Mouse (Mus musculus): ENCODE measurements around the gene Olfr1495. TPM values are rescaled to one million over a fixed set of nuclear protein-coding genes. Genes with fewer than 3 reads are reported as not detected.

The Olfr1495 gene
- not detected for total RNA-seq (2023)

DNA sequence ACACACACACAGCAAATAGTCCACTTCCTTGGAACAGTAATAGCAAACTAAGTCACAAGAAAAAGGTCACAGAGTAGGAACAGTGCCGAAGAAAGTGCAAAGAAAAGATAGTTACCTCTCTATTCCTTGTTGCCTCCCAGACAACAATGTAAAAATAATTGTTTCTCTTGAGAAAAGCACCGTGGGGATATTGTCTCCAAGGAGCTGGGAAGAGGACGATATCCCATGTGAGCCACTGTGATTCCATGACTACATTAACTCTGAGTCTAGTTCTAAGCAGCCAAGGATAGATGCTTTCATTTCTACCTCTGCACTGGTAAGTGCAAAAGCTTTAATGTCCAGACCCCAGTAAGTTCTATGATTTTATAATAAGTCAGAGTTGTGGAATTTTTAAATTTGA, at the start of gene Olfr1495:
Gene Olfr1495, plus strand, starts transcription at position 301 of the 400 bp plus-strand sequence.

DNA sequence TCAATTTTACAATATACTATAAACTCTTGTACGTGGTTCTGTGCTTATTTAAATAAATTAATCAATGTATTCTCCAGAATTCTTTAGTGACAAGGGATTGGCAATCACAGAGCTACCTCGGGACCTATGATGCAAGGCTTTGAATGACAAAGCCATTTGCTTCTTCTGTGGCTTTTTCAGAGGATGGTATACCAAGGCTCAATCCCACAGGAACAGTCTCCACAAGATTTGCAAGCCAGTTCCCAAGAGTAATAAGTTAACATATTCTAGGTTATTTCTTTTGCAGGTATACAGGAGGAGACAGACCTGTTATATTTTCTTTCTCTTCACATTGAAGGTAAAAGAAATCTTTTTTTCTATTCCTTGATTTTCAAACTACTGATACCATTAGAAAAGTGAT, 41.4 kb upstream of the Olfr1495 start, which contains the start of gene Olfr1493-ps1:
Gene Olfr1493-ps1, plus strand, starts transcription at position 301 of the 400 bp plus-strand sequence.

DNA sequence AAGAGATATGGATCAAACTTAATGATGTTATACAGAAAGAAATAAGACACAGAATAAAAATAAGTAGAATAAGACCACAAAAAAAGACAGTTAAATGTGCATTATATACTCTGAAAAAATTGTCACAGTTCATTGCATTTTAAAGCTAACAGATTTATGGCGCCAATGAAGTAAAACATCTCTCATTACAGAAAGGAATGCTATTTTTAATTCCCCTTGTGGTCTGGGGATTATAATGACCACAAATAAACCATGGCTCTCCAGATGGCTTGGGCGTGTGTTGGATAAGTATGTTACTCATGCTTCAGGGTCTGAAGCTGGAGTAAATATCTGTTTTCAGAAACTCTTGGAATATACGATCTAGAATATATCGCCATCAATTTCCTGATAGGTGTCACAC, 25.0 kb upstream of the Olfr1495 start, which contains the start of gene Olfr1494:
Gene Olfr1494, plus strand, starts transcription at position 301 of the 400 bp plus-strand sequence.

DNA sequence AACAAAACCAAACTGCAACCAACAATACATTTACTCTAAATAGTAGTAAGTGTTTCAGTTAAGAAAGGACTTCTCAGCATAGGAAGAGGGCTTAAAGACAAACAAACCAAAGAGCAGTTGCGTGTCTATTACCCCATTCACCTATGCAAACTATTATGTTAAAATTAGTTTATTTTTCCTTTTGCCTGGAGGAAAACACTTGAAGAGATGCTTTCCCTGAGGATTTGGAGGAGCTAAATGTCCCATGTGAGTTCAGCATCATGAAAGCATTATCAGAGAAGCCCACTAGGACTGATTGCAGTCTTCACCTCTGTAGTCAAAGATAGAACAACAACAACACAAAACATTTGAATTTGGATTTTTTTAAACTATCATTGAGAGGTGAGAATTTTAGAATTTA, 13.2 kb downstream of the Olfr1495 start, which contains the start of gene Olfr1496:
Gene Olfr1496, plus strand, starts transcription at position 301 of the 400 bp plus-strand sequence.

DNA sequence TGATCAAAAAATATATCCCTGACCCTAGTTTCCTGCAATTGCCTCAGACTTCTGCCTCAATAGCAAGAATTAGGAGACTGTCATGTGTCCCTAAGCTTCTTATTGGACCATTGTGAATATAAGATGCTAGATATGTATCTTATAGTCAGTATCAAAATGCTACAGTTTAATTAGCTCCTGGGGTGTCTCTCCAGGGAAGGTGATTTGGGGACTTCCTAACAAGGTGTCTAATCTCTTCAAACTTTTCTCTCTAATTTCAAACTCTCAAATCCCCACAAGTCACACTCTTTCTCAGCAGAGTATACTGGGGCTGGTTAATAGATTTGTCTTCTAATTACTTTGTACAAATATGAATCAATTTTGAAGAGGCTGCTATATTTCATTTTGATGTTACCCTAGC, 33.7 kb downstream of the Olfr1495 start, which contains the start of gene Olfr1497:
Gene Olfr1497, minus strand, starts transcription at position 101 of the 400 bp plus-strand sequence.

DNA sequence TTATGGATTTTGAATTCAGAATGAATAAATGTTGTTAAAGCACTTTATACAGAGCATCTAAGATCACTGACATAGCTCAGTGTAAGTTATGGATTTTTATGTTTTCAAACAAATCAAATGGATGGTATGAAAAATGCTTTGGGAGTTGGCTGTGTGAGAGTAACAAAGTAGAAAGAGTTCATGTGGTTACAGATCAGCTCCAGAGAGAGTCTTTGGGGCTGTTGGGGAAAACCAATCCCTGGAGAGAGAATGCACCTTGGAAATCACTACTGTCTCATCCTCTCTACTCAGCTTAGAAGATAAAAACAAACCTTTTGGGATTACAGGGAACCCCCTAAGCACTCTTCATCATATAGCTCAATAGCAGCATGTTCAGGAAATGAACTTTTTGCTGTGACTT, 54.9 kb downstream of the Olfr1495 start, which contains the start of gene Olfr1499:
Gene Olfr1499, minus strand, starts transcription at position 101 of the 400 bp plus-strand sequence.

Other genes starting within 250 kb of the Olfr1495 start
- gene Olfr1480, start 236.7 kb upstream of the Olfr1495 start, total RNA-seq (2023) = not detected
- not detected for gene Olfr1484, start 181.1 kb upstream of the Olfr1495 start, total RNA-seq (2023)
- not detected for gene Olfr1487, start 147.2 kb upstream of the Olfr1495 start, total RNA-seq (2023)
- not detected for gene Olfr1489, start 133.0 kb upstream of the Olfr1495 start, total RNA-seq (2023)
- gene Olfr1490, start 113.5 kb upstream of the Olfr1495 start, total RNA-seq (2023) = not detected
- not detected for gene Olfr1491, start 67.3 kb upstream of the Olfr1495 start, total RNA-seq (2023)
- gene Olfr1493-ps1, start 41.3 kb upstream of the Olfr1495 start, total RNA-seq (2023) = not detected
- gene Olfr1494, start 24.9 kb upstream of the Olfr1495 start, total RNA-seq (2023) = not detected
- not detected for gene Olfr1496, start 13.3 kb downstream of the Olfr1495 start, total RNA-seq (2023)
- gene Olfr1497, start 33.6 kb downstream of the Olfr1495 start, total RNA-seq (2023) = not detected
- not detected for gene Olfr1499, start 54.8 kb downstream of the Olfr1495 start, total RNA-seq (2023)
- not detected for gene Olfr1500, start 65.9 kb downstream of the Olfr1495 start, total RNA-seq (2023)
- gene Olfr1501, start 86.1 kb downstream of the Olfr1495 start, total RNA-seq (2023) = not detected
- not detected for gene Olfr1502, start 97.2 kb downstream of the Olfr1495 start, total RNA-seq (2023)
- not detected for gene Olfr1504, start 133.3 kb downstream of the Olfr1495 start, total RNA-seq (2023)
- not detected for gene Olfr1505, start 148.9 kb downstream of the Olfr1495 start, total RNA-seq (2023)